Mouse (Mus musculus) embryonic stem cell, embryonic (primary cell): ENCODE results near the gene Prr22.

Experiments
- CTCF ChIA-PET, 4 experiments: fragments of 300-600 bp in 2 of 4; fragments of 350-600 bp in 2 of 4; sonication (Branson Sonifier 250); formaldehyde crosslinking; loops; one replicate each; lab custom pipeline; 2022; ENCODE audit warnings: inconsistent platforms in 2 of 4; lab: Charles Lee
- POLR2A ChIA-PET, 4 experiments: fragments of 300-600 bp in 2 of 4; fragments of 350-600 bp in 2 of 4; sonication (Branson Sonifier 250); formaldehyde crosslinking; loops; one replicate each; lab custom pipeline; 2022; ENCODE audit warnings: antibody characterized with exemption in 4 of 4, inconsistent platforms in 1 of 4; lab: Charles Lee

The Prr22 gene

GRCm38 (mm10) chr17:56754271-56755185 is 15.5 kb upstream of the Prr22 start:
- CTCF ChIA-PET: interaction anchor here in 3 of 4 experiments (0.5 to 1.7 kb wide), 8 partner anchors 10 to 242 kb away, joined by 3 to 9 read pairs (median 4); partner anchors contain the start of genes Dus3l (in 2 of the 3) and Alkbh7 (in 1 of the 3)

GRCm38 (mm10) chr17:56756703-56757399 is 13.2 kb upstream of the Prr22 start:
- CTCF ChIA-PET: interaction anchor here in 3 of 4 experiments (0.6 to 1.8 kb wide), 18 partner anchors 20 to 690 kb away, joined by 3 to 12 read pairs (median 3); partner anchors contain the start of gene Kdm4b (in 1 of the 3)
- POLR2A ChIA-PET: interaction anchor here in 3 of 4 experiments (0.6 to 3.4 kb wide), 36 partner anchors 8 to 453 kb away, joined by 3 to 27 read pairs (median 4); partner anchors contain the start of genes Ranbp3 (in 3 of the 3), Ndufa11 (in 2 of the 3), Dus3l (in 1 of the 3) and Gm17949 (in 1 of the 3)

More at GRCm38 (mm10) chr17:56754271-56755185, 15.5 kb upstream of the Prr22 start:
- POLR2A ChIA-PET: interaction anchor here in 3 of 4 experiments (0.6 to 4.0 kb wide), 18 partner anchors 7 to 700 kb away, joined by 3 to 27 read pairs (median 3); partner anchors contain the start of genes Dus3l (in 3 of the 3) and Ndufa11 (in 1 of the 3)

GRCm38 (mm10) chr17:56757416-56758123 is 12.5 kb upstream of the Prr22 start, which contains the start of gene Nrtn:
TSS of gene Nrtn (minus strand) at chr17:56757530.
- CTCF ChIA-PET: interaction anchor here in 3 of 4 experiments (0.5 to 1.8 kb wide), 25 partner anchors 9 to 690 kb away, joined by 3 to 12 read pairs (median 3); partner anchors contain the start of gene Kdm4b (in 1 of the 3)
- POLR2A ChIA-PET: interaction anchor here in 3 of 4 experiments (0.5 to 2.4 kb wide), 42 partner anchors 8 to 504 kb away, joined by 3 to 18 read pairs (median 4); partner anchors contain the start of genes Ranbp3 (in 3 of the 3), Khsrp (in 2 of the 3), Ndufa11 (in 2 of the 3) and 2410015M20Rik (in 1 of the 3)

GRCm38 (mm10) chr17:56758132-56758531 is 11.9 kb upstream of the Prr22 start:
- CTCF ChIA-PET: interaction anchor here in 3 of 4 experiments (0.5 to 1.8 kb wide), 25 partner anchors 10 to 469 kb away, joined by 3 to 12 read pairs (median 3); partner anchors contain the start of gene Kdm4b (in 1 of the 3)
- POLR2A ChIA-PET: interaction anchor here in 3 of 4 experiments (0.5 to 2.4 kb wide), 37 partner anchors 9 to 504 kb away, joined by 3 to 18 read pairs (median 4); partner anchors contain the start of genes Ranbp3 (in 3 of the 3), Khsrp (in 2 of the 3), 2410015M20Rik (in 1 of the 3) and Alkbh7 (in 1 of the 3)

GRCm38 (mm10) chr17:56759261-56759660 is 10.8 kb upstream of the Prr22 start:
- ChIA-PET CTCF (interaction anchor here in 1 of 4 experiments (1.0 to 1.4 kb wide), 2 partner anchors 51 to 95 kb away, joined by 3 to 5 read pairs; no protein-coding TSS in a partner anchor), POLR2A (interaction anchor here in 2 of 4 experiments (0.6 to 2.2 kb wide), 7 partner anchors 8 to 128 kb away, joined by 3 to 8 read pairs (median 4); no protein-coding TSS in a partner anchor)

GRCm38 (mm10) chr17:56761077-56761476 is 9.0 kb upstream of the Prr22 start:
- POLR2A ChIA-PET: interaction anchor here in 3 of 4 experiments (0.5 to 4.6 kb wide), 19 partner anchors 8 to 484 kb away, joined by 3 to 48 read pairs (median 6); partner anchors contain the start of genes Gm17949 (in 1 of the 3), Gtf2f1 (in 1 of the 3), Khsrp (in 1 of the 3) and Ranbp3 (in 1 of the 3)
- CTCF ChIA-PET: interaction anchor here in 1 of 4 experiments (1.2 kb wide), 1 partner anchor 24 kb away, joined by 7 read pairs; no protein-coding TSS in a partner anchor

- POLR2A ChIA-PET: interaction anchor here (0.6 to 4.6 kb wide), 82 partner anchors 9 to 722 kb away, joined by 3 to 48 read pairs (median 4); partner anchors contain the start of genes Ranbp3 (in 3 of the 4), Alkbh7 (in 2 of the 4), Gm17949 (in 2 of the 4) and Gtf2f1 (in 2 of the 4)
- CTCF ChIA-PET: interaction anchor here in 3 of 4 experiments (0.5 to 2.9 kb wide), 18 partner anchors 11 to 628 kb away, joined by 3 to 11 read pairs (median 4); partner anchors contain the start of genes Gm17949 (in 1 of the 3), Gtf2f1 (in 1 of the 3), Lonp1 (in 1 of the 3) and Mllt1 (in 1 of the 3)
Observed at GRCm38 (mm10) chr17:56761991-56762410, 8.0 kb upstream of the Prr22 start.

- ChIA-PET CTCF (interaction anchor here (0.6 to 2.9 kb wide), 11 partner anchors 10 to 454 kb away, joined by 3 to 11 read pairs (median 4); partner anchors contain the start of gene Mllt1 (in 1 of the 4)), POLR2A (interaction anchor here in 3 of 4 experiments (0.6 to 5.0 kb wide), 35 partner anchors 8 to 487 kb away, joined by 3 to 48 read pairs (median 5); partner anchors contain the start of genes Ranbp3 (in 2 of the 3), Rpl36 (in 2 of the 3), Gm17949 (in 1 of the 3) and Khsrp (in 1 of the 3))
Observed at GRCm38 (mm10) chr17:56762769-56763731, 7.0 kb upstream of the Prr22 start.

GRCm38 (mm10) chr17:56763741-56764250 is 6.3 kb upstream of the Prr22 start:
- ChIA-PET CTCF (interaction anchor here in 3 of 4 experiments (0.6 to 2.9 kb wide), 11 partner anchors 9 to 455 kb away, joined by 3 to 11 read pairs (median 4); partner anchors contain the start of gene Mllt1 (in 1 of the 3)), POLR2A (interaction anchor here (0.5 to 5.0 kb wide), 41 partner anchors 8 to 685 kb away, joined by 3 to 48 read pairs (median 4); partner anchors contain the start of genes Lonp1 (in 2 of the 4), Rpl36 (in 2 of the 4), Catsperd (in 1 of the 4) and Clpp (in 1 of the 4))

GRCm38 (mm10) chr17:56764474-56765354 is 5.3 kb upstream of the Prr22 start, which contains the start of gene Dus3l:
TSS of gene Dus3l (plus strand) at chr17:56764757.
- CTCF ChIA-PET: interaction anchor here in 3 of 4 experiments (0.6 to 2.9 kb wide), 19 partner anchors 9 to 332 kb away, joined by 3 to 9 read pairs (median 4); partner anchors contain the start of genes Alkbh7 (in 1 of the 3), Clpp (in 1 of the 3) and Mllt1 (in 1 of the 3)
- POLR2A ChIA-PET: interaction anchor here (0.5 to 5.0 kb wide), 122 partner anchors 9 to 686 kb away, joined by 3 to 48 read pairs (median 4); partner anchors contain the start of genes Rpl36 (in 3 of the 4), Clpp (in 2 of the 4), Gm17949 (in 2 of the 4) and Gtf2f1 (in 2 of the 4)

GRCm38 (mm10) chr17:56765431-56765830 is 4.6 kb upstream of the Prr22 start:
- POLR2A ChIA-PET: interaction anchor here in 3 of 4 experiments (0.6 to 5.0 kb wide), 107 partner anchors 8 to 686 kb away, joined by 3 to 48 read pairs (median 5); partner anchors contain the start of genes Rpl36 (in 3 of the 3), Clpp (in 2 of the 3), Gm17949 (in 2 of the 3) and Gtf2f1 (in 2 of the 3)
- CTCF ChIA-PET: interaction anchor here (0.5 to 1.7 kb wide), 13 partner anchors 10 to 1063 kb away, joined by 3 to 9 read pairs (median 3); partner anchors contain the start of genes Clpp (in 1 of the 4) and Mllt1 (in 1 of the 4)

- ChIA-PET CTCF (interaction anchor here in 3 of 4 experiments (0.6 to 1.6 kb wide), 8 partner anchors 11 to 163 kb away, joined by 3 to 5 read pairs (median 4); no protein-coding TSS in a partner anchor), POLR2A (interaction anchor here in 3 of 4 experiments (0.6 to 5.0 kb wide), 36 partner anchors 9 to 727 kb away, joined by 3 to 30 read pairs (median 4); partner anchors contain the start of genes Nrtn (in 2 of the 3), Alkbh7 (in 1 of the 3), Gpr108 (in 1 of the 3) and Khsrp (in 1 of the 3))
Observed at GRCm38 (mm10) chr17:56766631-56767405, 3.2 kb upstream of the Prr22 start.
